Mouse (Mus musculus) adrenal gland, postnatal 25 days (tissue): ENCODE measurements at regions not wholly inside any gene's neighbourhood (a gene's known extent, or its start where the extent isn't known, plus 50 kb on each side); places are given as distances from the start of the nearest gene placed in this dataset.

Experiments
- DNase-seq: peaks from one replicate; pipeline ENCODE4 v3.0.0; 2021; ENCODE audit warnings: mixed read lengths

GRCm38 (mm10) chr5:47185868-47186267, 797.1 kb upstream of the Slit2 start:
- no peak for DNase-seq

GRCm38 (mm10) chr5:47202164-47202914, 780.6 kb upstream of the Slit2 start:
- no peak for DNase-seq

GRCm38 (mm10) chr5:47202915-47203296, 780.0 kb upstream of the Slit2 start:
- DNase-seq: no peak

GRCm38 (mm10) chr5:47210542-47210941, 772.4 kb upstream of the Slit2 start:
- no peak for DNase-seq

GRCm38 (mm10) chr5:47215421-47215820, 767.5 kb upstream of the Slit2 start:
- no peak for DNase-seq

GRCm38 (mm10) chr5:47225247-47225646, 757.7 kb upstream of the Slit2 start:
- no peak for DNase-seq

GRCm38 (mm10) chr5:47236094-47236493, 746.8 kb upstream of the Slit2 start:
- DNase-seq: no peak

- no peak for DNase-seq
Measured at GRCm38 (mm10) chr5:47240060-47240459, 742.9 kb upstream of the Slit2 start.

GRCm38 (mm10) chr5:47240586-47240985, 742.4 kb upstream of the Slit2 start:
- no peak for DNase-seq

- no peak for DNase-seq
Measured at GRCm38 (mm10) chr5:47254835-47255369, 728.0 kb upstream of the Slit2 start.

GRCm38 (mm10) chr5:47261658-47262411, 721.1 kb upstream of the Slit2 start:
- DNase-seq: no peak

- no peak for DNase-seq
Measured at GRCm38 (mm10) chr5:47272642-47273041, 710.3 kb upstream of the Slit2 start.

GRCm38 (mm10) chr5:47273389-47274255, 709.3 kb upstream of the Slit2 start:
- DNase-seq: no peak

GRCm38 (mm10) chr5:47274256-47274638, 708.7 kb upstream of the Slit2 start:
- DNase-seq: no peak

GRCm38 (mm10) chr5:47276231-47277195, 706.4 kb upstream of the Slit2 start:
- DNase-seq: no peak

- DNase-seq: no peak
Measured at GRCm38 (mm10) chr5:47279630-47280029, 703.3 kb upstream of the Slit2 start.

- DNase-seq: no peak
Measured at GRCm38 (mm10) chr5:47299602-47300001, 683.3 kb upstream of the Slit2 start.

GRCm38 (mm10) chr5:47317506-47317905, 665.4 kb upstream of the Slit2 start:
- DNase-seq: no peak

GRCm38 (mm10) chr5:47318147-47318546, 664.8 kb upstream of the Slit2 start:
- DNase-seq: no peak

GRCm38 (mm10) chr5:47322511-47323167, 660.3 kb upstream of the Slit2 start:
- no peak for DNase-seq

GRCm38 (mm10) chr5:47334299-47334698, 648.6 kb upstream of the Slit2 start:
- DNase-seq: no peak
